Mouse (Mus musculus): ENCODE data around the gene Fmnl1. TPM values are rescaled to one million over a fixed set of nuclear protein-coding genes. Genes with fewer than 3 reads are reported as not detected.
A peak's percentile ranks its signal among the peaks of the same experiment; 100 is the strongest.
"Not testable (repeated sequence)": the region's sequence is repeated elsewhere in the genome, so short reads cannot be mapped to it uniquely, and the experiment has no call there.

Gene Fmnl1
- total RNA-seq, 2 experiments from 2014 or later: 5.1 to 8.1 TPM

DNA sequence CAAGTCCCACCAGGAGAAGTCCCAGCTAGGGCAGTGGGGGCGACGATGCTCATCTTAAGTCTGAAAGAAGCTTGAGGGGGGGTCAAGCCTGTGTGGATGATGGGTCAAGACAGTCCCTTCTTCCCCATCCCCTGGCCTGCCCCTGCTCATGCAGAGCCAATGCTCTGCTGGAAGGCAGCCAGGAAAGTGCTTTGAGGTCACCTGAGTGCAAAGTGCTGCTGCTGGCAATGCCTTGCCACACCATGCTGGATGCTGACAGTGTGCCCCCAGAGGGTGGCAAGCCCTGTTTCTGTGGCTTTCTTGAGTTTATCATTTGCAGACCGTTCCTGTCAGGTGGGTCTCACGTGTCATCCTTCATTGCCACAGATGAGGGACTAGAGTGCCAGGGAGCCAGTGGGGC lies 49.1 kb downstream of the Fmnl1 start:
- DNase-seq (ENCODE audit: low spot score): no peak

DNA sequence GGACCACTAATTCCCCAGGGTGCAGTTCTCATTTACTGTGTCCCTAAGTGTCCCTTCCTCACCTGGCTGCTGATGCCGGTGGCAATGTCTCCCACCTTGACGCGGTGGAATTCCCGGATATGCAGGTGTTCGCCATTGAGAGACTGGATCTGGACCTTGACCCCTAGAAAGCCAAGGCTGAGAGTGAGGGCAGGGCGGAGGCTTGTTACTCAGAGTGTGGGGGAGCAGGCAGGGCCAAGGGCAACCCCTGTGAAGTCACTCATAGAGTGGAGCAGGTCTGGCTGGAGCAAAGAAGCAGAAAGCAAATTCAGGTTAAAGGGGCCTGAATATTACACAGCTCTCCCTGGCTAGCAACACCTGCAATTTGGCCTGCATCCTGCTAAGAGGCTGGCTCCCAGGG lies 50.5 kb downstream of the Fmnl1 start:
- no peak for DNase-seq (ENCODE audit: low spot score)

DNA sequence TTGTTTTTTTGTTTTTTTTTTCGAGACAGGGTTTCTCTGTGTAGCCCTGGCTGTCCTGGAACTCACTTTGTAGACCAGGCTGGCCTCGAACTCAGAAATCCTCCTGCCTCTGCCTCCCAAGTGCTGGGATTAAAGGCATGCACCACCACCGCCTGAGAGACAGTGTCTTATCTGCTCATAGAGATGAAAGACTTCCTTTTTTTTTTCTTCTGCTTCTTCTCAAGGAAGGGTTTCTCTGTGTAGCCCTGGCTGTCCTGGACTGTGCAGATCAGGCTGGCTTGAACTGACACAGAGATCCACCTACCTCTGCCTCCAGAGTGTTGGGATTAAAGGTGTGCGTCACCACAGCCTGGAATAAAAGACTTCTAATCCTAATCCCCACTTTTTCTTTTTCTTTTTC lies 51.8 kb downstream of the Fmnl1 start:
- DNase-seq (ENCODE audit: low spot score): not testable (repeated sequence)

DNA sequence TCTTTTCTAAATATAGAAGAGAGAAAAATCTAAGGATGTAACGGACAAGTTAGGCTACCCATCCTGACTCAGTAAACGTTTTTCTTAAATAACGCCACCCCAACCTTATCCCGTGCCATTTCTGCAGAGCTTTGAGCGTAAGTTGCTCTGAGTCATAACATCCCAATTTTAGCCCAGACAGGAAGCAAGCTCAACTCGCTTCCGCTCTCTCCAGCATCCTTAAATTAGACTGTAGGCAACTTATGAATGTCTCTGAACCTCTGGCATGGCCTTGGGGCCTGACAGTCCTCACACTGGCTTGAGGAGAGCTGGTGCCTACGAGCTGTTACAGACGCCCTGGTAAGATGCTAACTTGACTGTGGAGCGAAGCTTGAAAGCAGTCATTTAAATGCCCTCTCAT lies 52.5 kb downstream of the Fmnl1 start:
- no peak for DNase-seq (ENCODE audit: low spot score)

DNA sequence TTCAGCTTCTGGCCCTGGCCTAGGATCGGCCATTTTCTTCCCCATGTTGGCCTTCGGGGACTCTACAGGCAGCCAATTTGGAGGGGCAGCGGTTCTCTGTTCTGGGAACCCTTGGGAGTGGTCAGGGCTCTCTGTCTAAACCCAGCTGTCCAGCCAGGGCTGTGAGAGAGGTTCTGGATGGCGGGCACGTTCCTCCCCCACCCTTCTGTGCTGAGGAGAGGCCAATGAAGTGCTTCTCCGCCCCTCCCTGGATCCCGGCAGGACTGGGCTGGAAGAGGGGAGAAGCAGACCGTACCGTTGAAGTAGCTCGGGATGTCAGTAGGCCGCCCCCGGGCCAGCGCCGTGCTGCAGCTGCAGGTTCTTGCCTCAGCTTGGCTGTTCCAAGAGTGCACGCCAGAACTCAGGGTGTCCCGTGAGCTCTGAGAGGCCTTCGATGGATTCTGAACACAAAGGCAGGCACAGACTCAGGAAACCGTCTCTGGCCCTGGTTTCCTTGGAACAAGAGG lies 53.1 kb downstream of the Fmnl1 start:
- DNase-seq (ENCODE audit: low spot score): peak; percentile 66

DNA sequence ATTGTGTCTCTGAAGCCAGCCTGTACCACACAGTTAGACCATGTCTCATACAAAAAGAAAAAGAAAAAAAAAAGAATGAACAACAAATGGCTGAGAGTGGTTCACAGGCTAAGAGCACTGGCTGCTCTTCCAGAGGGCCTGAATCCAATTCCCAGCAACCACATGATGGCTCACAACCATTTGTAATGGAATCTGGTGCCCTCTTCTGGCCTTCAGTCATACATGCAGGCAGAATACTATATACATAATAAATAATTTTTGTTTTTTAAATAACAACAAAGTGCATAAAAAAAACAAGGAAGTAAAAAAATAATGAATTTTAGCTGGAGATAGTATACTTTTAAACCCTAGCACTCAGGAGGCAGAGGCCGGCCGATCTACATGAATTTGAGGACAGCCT lies 58.7 kb downstream of the Fmnl1 start:
- DNase-seq (ENCODE audit: low spot score): no peak

DNA sequence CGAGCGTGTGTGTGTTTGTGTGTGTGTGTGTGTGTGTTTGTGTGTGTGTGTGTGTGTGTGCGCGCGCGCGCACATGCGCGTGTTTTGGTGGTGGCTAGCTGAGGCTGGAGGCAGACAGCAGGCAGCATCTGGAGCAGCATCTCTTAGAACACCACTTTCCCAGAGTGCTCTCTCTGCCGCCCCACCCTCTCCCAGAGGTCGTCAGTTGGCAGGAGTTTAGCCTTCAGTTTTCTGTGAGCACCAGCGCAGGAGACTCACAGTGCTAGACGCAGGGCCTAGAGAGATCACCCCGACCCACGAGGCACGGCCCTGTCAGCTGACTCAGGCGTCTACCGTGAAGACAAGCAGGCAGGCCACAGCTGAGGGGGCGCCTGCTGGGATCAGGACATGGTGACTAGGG lies 59.7 kb downstream of the Fmnl1 start:
- peak; percentile 78 for DNase-seq (ENCODE audit: low spot score)

DNA sequence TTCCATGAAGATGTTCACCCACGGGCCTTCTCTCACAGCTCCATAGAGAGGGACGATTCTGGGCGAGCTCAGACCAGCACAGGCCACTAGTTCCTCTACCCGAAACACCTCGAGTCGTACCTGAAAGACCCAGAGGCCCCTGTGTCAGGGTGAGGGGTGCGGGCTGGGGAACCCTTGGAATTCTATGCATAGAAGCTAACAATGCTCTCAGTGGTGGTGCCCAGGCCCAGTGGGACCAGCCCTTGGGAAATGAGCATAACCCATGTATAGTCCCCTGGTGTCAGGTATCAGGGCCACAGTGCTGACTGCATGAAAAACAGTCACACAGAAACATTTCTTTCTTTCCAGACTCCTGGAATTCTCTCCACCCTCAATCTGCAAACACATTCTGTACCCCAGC lies 60.5 kb downstream of the Fmnl1 start:
- DNase-seq (ENCODE audit: low spot score): no peak

DNA sequence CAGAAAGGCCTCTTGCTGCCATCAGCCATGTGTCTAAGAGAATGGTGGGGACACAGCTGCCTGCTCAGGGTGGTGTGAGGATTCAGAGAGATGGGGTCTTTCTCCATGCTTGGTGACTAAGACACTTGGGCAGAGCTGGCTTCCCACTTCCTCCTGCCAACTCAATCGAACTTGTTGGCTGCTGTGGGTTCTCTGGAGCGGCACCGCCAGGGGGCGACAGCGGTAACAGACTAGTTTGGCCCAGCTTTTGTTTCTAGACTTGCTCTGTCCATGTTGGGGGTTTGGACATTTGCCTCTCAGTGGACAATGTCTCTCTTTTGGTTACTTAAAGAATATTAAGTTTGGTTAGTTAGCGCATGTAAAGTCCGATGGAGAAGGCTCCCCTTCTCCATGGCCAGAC lies 62.1 kb downstream of the Fmnl1 start:
- peak; percentile 86 for DNase-seq (ENCODE audit: low spot score)

DNA sequence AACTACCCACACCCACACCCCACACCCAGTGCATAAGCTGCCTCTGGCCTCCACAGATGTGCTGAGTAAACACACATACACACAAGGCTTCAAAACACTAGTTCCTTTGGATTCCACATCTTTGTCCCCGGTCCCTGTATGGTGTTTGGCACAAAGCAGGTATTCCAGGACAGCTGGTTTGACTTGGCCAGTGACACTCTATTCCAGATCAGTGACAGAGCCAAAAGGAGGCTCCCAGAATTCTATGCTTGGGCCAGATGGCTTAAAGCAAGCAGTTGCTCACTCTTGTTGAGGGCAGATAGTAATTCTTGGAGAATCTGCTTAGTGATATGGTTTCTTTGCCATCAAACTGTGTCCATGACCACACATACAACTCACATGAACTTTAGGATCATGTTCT lies 63.5 kb downstream of the Fmnl1 start:
- peak; percentile 38 for DNase-seq (ENCODE audit: low spot score)

DNA sequence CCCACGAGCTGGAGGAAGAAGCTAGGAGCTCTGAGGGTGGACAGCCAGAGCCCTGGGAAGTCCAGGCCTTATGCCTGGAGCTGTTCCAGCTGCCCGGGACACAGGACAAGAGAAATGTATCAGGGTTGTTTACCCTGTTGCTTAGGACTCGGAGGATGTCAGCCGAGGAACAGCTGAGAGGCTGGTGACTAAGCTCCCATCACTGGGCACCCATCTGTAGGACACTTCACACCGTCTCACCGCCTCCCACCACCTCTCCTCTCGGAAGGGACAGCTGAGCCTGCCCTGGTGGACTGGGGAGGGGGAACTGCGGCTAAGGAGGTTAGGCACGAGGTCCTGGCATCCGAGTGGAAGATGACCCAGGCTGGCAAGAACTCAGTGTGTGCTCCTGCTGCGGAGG lies 64.8 kb downstream of the Fmnl1 start:
- peak; percentile 83 for DNase-seq (ENCODE audit: low spot score)

DNA sequence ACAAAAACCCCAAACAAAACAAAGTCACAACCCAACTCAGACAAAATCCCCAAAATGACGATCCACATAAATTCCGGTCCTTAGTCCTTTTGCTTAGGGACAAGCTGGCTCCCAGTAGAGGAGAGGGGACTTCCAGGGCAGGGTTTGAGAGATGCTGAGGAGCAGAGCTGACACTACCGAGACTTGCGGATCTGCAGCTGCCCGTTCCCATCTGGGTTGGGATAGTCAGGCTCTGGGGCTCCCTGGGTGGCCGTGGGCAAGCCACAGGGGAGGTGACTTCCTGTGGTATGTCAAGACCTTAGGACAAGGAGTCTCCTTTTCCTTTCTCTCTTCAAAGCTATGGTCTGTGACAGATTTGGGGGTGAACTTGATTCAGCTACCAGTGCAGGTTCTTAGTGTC lies 65.5 kb downstream of the Fmnl1 start:
- no peak for DNase-seq (ENCODE audit: low spot score)

DNA sequence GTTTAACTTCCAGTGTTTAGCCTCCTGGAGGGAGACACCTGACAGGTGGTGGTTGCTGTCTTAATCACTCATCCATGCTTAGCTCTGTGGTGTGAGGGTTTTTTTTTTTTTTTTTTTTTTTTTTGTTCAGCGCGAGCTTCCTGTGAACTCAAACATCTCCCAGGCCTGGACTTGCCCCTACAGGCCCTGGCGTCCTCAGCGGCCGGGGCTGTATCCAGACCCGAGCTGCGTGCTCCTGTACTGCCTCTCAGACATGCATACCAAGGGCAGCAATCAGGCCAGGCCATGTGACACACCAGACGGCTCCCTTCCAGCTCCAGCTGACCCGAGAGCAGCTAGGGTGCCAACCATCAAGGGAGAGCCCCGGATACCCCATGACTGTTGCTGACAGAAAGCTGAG lies 66.0 kb downstream of the Fmnl1 start:
- peak; percentile 50 for DNase-seq (ENCODE audit: low spot score)

DNA sequence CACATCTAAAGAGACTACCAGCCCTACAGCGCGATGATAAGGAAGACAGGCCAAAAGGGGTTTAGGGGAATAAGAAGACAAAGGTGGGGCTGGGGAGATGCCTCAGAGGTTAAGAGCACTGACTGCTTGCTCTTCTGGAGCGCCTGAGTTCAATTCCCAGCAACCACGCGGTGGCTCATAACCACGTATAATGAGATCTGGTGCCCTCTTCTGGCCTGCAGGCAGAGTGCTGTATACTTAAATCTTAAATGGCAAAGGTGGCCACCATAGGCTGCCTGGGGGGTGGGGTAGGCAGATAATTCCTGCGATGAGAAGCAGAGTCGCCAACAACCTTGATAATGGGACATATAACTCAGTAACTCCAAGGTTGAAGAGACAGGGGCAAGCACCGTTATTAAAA lies 66.8 kb downstream of the Fmnl1 start:
- DNase-seq (ENCODE audit: low spot score): no peak

DNA sequence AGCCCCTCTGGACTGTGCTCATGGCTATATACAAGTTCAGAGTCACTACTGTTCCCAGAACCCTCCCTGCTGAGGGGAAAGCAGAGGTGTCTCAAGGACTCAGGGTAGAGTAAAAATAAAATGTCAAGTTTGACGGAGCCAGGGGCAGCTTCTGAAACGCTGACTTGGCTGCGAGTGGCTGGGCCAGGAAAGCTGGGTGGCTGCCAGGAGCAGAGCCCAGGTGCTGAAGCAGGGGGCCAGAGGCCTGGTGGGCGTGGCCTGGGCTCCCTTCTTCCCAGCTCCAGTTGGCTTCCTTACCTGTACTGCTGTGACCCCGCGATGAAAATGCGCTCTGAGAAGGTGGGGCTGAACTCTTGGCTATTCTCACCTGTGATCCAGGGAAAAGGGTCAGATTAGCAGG lies 69.8 kb downstream of the Fmnl1 start:
- peak; percentile 78 for DNase-seq (ENCODE audit: low spot score)

DNA sequence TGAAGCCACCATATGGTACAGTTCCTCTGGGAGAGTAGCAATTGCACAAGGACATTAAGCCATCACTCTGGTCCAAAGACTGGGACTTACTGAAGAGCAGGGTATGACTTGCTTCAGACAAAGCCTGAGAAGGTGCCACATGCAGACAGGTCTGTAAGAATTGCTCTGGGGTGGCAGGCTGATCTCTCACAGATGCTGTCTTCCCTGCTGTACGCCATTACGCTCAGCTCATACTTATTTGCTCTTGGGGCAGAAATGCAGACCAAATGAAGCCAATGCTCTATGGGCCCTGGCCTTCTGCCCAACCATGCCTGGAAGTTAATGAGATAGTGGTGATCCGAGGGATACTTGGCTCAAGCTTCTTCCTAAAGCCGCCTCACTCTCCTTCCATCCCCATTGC lies 73.9 kb downstream of the Fmnl1 start:
- no peak for DNase-seq (ENCODE audit: low spot score)

DNA sequence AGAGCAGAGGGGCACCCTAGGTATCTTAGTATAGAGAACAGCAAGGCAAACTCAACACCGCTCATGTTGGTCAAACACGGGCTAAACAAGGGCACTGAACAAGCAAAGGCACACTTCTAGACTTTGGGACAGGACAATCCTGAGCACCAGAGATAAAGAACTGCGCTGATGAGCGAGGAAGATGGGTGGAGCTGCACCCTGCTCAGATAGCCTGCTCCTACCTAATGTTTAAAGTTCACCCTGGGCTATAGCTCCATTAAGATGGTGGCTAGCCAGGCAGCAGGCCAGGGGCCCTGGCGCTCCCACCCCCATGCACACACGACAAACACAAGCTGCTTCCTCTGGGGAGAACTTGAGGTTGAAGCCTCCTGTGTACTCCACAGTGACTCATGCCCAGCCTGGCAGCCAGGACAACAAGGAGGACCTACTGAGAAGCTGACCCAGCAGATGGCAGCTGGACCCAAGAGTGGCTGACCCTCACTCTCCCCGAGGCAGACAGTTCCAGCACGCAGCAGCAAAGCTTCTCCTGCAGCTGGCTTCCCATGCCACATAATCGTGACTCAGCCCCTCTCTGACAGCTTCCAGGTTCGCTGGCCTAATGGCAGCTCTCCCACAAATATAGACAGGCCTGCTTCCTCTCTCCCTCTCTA lies 75.3 kb downstream of the Fmnl1 start:
- peak; percentile 61 for DNase-seq (ENCODE audit: low spot score)

DNA sequence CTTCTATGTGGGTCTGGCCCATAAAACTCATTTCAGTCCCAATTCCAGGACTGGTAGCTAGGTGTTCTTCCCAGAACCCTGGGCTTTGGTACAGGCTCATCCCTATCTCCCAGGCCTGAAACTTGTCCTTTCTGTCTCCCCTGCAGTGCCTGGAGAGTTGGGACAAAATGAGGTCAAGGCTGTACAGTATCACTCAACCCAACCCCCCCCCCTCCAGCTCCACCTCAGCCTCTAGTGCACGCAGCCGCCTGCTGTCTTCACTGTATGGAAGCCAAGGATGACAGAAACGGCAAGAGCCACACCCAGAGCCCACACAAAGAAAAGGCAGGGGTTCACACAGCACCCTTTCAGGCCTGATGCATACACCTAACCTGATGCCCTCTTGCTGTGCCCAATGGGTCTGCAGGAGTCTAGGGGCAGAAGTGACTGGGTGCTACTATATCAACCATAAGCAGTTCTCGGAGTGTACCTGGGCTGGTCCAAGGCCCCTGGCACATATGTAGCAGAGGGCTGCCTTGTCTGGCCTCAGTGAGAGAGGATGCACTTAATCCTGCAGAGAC lies 75.9 kb downstream of the Fmnl1 start:
- no peak for DNase-seq (ENCODE audit: low spot score)

DNA sequence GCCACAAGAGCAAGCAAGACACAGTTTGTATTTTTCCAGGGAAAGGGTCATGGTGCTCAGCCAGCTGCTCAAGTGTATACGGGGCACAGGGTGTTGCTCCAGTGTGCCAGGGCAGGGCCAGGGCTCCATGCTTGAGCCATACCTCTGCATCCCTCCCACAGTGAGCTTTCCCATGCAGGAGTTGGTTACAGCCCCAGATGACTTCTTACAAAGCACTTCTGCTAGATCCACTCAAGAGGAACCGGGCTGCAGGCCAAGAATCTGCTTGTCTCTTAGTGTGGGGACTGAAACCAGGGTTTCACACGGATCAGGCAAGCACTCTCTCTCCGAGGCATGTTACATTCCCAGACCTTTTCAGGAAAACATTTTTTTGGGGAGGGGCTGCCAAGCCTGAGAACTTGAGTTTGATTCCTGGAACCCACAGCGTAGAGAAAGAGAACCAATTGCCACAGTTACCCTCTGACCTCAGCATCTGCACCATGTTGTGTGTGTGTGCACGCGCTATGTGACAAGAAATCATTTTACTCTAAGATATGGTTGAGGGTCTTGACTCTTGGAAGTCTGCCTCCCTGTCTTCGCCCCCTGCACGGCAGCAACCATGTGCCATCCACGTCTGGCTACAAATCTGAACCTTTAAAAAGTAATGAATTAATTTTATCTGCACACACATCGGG lies 76.7 kb downstream of the Fmnl1 start:
- DNase-seq (ENCODE audit: low spot score): peak; percentile 65
